Mouse (Mus musculus) thymus, adult 2 months (tissue): Measurements from ENCODE around the gene Sptbn1.

ENCODE experiments used
- CTCF ChIP-seq: fragments of 200-500 bp; IDR thresholded peaks from 2 replicates; pipeline ENCODE4 v1.5.1; 2012; ENCODE audit warnings: mild to moderate bottlenecking, control low read depth, low read length, moderate library complexity, borderline replicate concordance; ENCODE audit not compliant: control insufficient read depth, poor library complexity, insufficient read depth; ENCODE audit errors: extremely low read depth
- POLR2A ChIP-seq: fragments of 200-500 bp; IDR thresholded peaks from 2 replicates; pipeline ENCODE4 v1.6.1; 2012; ENCODE audit warnings: mild to moderate bottlenecking, low read length, control low read depth, moderate library complexity; ENCODE audit not compliant: control insufficient read depth, poor library complexity, insufficient read depth; ENCODE audit errors: extremely low read depth

DNA sequence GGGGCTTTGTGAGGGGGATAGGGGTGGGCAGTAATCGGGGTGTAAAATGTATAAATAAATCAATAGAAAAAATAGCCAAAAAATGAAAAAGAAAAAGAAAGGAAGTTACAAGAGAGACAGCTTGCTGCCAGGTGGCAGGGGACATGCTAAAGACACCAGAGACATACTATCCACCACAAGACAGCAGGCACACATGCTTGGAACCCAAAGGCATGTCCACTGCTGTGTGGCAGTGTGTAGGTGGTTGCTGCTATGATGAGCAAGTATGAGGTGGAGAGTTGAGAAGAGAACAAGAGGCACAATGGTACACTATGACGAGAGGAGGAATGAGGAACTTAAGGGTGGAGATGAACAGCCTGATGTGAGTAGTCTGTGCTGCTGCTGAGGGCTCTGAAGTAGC lies 32.8 kb downstream of the Sptbn1 start:
- TF ChIP-seq POLR2A (no peak), CTCF (no peak)
